Mouse (Mus musculus) hindbrain, embryonic 16.5 days (tissue): ENCODE measurements at regions not wholly inside any gene's neighbourhood (a gene's known extent, or its start where the extent isn't known, plus 50 kb on each side); places are given as distances from the start of the nearest gene placed in this dataset.

Experiments
- ATAC-seq: fragments of 200-750 bp; cut with Nextera tagmentation; 2 replicates; pipeline ENCODE4 v1.8.0; 2017; ENCODE audit warnings: moderate TSS enrichment, moderate library complexity
- H3K27ac ChIP-seq: fragments of 300-500 bp; sonication (generic); 2 replicates; pipeline ENCODE4 v1.5.1; 2014; ENCODE audit warnings: low read depth, mild to moderate bottlenecking, control low read depth, low read length, moderate library complexity
- H3K27me3 ChIP-seq: fragments of 300-500 bp; sonication (generic); replicated peaks from 2 replicates; pipeline ENCODE4 v1.6.1; 2014; ENCODE audit warnings: low read length; ENCODE audit not compliant: control insufficient read depth, insufficient read depth
- H3K36me3 ChIP-seq: fragments of 300-500 bp; sonication (generic); 2 replicates; pipeline ENCODE4 v1.6.1; 2014; ENCODE audit warnings: mild to moderate bottlenecking, low read length, moderate library complexity, mixed read lengths; ENCODE audit not compliant: control insufficient read depth, insufficient read depth
- H3K4me1 ChIP-seq: fragments of 300-500 bp; sonication (generic); 2 replicates; pipeline ENCODE4 v1.6.1; 2014; ENCODE audit warnings: low read depth, low read length; ENCODE audit not compliant: control insufficient read depth, insufficient read depth
- H3K4me2 ChIP-seq: fragments of 300-500 bp; sonication (generic); 2 replicates; pipeline ENCODE4 v1.6.1; 2014; ENCODE audit warnings: mild to moderate bottlenecking, low read length, control low read depth, moderate library complexity
- H3K4me3 ChIP-seq: fragments of 300-500 bp; sonication (generic); 2 replicates; pipeline ENCODE4 v1.5.1; 2014; ENCODE audit warnings: mild to moderate bottlenecking, low read length, control low read depth, moderate library complexity
- H3K9ac ChIP-seq: fragments of 300-500 bp; sonication (generic); 2 replicates; pipeline ENCODE4 v1.6.1; 2014; ENCODE audit warnings: low read depth, mild to moderate bottlenecking, control low read depth, low read length, moderate library complexity
- H3K9me3 ChIP-seq: fragments of 300-500 bp; sonication (generic); 2 replicates; pipeline ENCODE4 v1.6.1; 2014; ENCODE audit warnings: mild to moderate bottlenecking, low read length, moderate library complexity; ENCODE audit not compliant: control insufficient read depth
- WGBS: fragments of 180-500 bp; shearing (Covaris S2); extraction: QIAGEN DNeasy Blood & Tissue Kit; methylation state at CpG from one replicate; pipeline ENCODE4 v1.1.7; 2014; 5-methylcytosine and 5-hydroxymethylcytosine counted together

- Histone ChIP-seq H3K9me3 (no peaks in the 10 kb centered on the region), H3K9ac (no peak overlapping the region), H3K4me1 (peaks cover 3% of the 10 kb centered on the region), H3K4me2 (no peak overlapping the region), H3K27me3 (no peaks in the 10 kb centered on the region), H3K4me3 (no peak overlapping the region), H3K27ac (no peak overlapping the region), H3K36me3 (no peaks in the 10 kb centered on the region)
- peak; percentile 88 for ATAC-seq
- 39% methylated on average over 5 of the region's 5 CpGs for WGBS
Measured at GRCm38 (mm10) chr5:54411275-54411904, 413.1 kb downstream of the Stim2 start.

DNA sequence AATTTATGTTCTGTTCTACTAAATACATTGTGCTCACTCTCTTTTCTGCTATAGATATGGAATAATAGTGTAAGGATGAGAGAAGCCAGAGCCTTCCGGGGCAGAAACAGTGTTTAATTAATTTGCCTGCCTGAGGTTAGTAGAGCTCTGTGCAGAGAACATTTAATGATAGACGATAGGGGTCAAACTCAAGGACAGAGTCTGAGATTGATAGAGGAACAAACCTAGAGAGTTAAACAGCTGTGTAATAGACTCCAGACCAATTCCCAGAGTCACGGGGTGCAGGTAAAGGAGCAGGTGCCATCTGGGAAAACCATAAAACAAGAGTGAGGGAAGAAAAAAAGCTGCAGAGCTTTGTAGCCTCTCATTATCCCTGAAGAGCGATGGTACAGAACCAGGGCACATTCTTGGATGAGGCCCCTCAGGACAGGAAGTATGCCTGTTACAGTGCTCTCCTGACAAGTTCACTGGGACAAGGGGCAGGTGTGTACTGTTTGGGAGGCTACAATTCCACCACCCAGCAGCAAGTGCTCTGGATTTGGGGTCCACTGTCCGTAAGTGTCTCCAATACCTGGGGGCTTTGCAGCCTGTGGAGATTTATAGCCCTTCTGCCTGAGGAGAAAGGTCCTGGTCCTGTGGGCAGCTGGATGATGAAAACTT lies 421.6 kb downstream of the Stim2 start:
- no peaks in the 10 kb centered on the region for H3K4me1 ChIP-seq
- H3K4me3 ChIP-seq, result no peak overlapping the region
- H3K27ac ChIP-seq, result no peak overlapping the region
- ATAC-seq, result peak; percentile 75
- WGBS, result 64% methylated on average over 5 of the region's 5 CpGs
- H3K4me2 ChIP-seq, result no peak overlapping the region
- no peaks in the 10 kb centered on the region for H3K9me3 ChIP-seq
- H3K9ac ChIP-seq, result no peak overlapping the region
- H3K36me3 ChIP-seq, result no peaks in the 10 kb centered on the region
- no peaks in the 10 kb centered on the region for H3K27me3 ChIP-seq

- Histone ChIP-seq H3K4me1 (no peaks in the 10 kb centered on the region), H3K4me2 (no peak overlapping the region), H3K4me3 (no peak overlapping the region), H3K27ac (no peak overlapping the region), H3K36me3 (no peaks in the 10 kb centered on the region), H3K9me3 (no peaks in the 10 kb centered on the region), H3K9ac (no peak overlapping the region), H3K27me3 (no peaks in the 10 kb centered on the region)
- no peak for ATAC-seq
- 77% methylated on average over 1 of the region's 1 CpGs for WGBS
Measured at GRCm38 (mm10) chr5:54439286-54439685, 441.0 kb downstream of the Stim2 start.

DNA sequence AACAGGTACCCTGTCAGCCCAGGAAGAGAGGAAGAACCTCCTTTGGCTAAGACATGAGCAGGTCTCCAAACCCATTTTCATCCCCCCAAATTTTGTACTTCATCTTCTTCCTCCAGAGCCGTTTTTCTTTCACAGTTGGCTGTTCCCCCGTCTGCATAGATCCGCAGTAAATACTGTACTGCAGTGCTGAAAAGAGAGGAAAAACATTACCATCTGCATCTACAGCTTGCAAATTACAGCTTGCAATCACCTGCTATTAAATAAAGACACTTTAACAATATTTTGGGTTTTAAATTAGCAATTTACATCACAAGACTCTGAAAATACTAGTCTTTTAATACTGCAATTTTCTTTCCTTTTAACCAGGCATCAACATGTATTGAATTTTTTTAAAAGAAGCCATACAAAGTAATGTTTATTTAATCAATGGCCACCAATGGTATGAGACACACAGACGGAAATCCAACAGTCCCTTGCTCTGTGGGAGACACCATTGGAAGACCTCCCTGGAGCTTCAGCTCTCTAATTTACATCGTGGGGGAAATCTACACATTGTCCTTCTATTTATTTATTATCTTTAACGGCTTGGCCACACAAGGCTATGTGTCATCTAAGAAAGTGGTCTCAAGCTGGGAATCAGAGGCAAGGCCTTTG lies 442.6 kb downstream of the Stim2 start:
- Histone ChIP-seq H3K36me3 (no peaks in the 10 kb centered on the region), H3K4me1 (no peaks in the 10 kb centered on the region), H3K4me3 (no peak overlapping the region), H3K4me2 (no peak overlapping the region), H3K9me3 (no peaks in the 10 kb centered on the region), H3K27me3 (no peaks in the 10 kb centered on the region), H3K9ac (no peak overlapping the region), H3K27ac (no peak overlapping the region)
- 43% methylated on average over 6 of the region's 6 CpGs for WGBS
- ATAC-seq, result peak; percentile 34; the same call in 1 of the 2 replicates

DNA sequence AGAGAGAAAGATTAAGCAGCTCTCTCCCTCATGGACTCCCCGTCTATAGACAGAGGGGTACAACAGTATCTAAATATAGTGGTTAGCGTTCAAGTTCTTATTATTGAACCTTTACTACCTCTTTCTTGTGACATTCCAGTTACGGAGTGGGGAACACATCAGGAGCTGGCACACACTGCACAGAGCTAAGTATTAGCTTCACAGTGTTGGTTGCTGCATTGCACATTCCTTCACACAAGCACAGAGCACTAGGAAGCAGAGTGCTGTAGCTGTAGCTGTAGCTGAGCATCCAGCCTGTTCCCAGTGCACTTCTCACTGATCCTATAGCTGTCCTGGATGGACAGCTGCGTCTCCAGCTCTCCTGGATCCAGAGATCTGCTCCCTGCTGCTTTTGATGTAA lies 443.3 kb downstream of the Stim2 start:
- no peaks in the 10 kb centered on the region for H3K27me3 ChIP-seq
- no peaks in the 10 kb centered on the region for H3K4me1 ChIP-seq
- H3K4me3 ChIP-seq, result no peak overlapping the region
- no peak overlapping the region for H3K9ac ChIP-seq
- peak; percentile 72 for ATAC-seq
- no peaks in the 10 kb centered on the region for H3K36me3 ChIP-seq
- H3K27ac ChIP-seq, result no peak overlapping the region
- H3K4me2 ChIP-seq, result no peak overlapping the region
- whole genome bisulfite sequencing, result 45% methylated on average over 4 of the region's 4 CpGs
- H3K9me3 ChIP-seq, result no peaks in the 10 kb centered on the region

DNA sequence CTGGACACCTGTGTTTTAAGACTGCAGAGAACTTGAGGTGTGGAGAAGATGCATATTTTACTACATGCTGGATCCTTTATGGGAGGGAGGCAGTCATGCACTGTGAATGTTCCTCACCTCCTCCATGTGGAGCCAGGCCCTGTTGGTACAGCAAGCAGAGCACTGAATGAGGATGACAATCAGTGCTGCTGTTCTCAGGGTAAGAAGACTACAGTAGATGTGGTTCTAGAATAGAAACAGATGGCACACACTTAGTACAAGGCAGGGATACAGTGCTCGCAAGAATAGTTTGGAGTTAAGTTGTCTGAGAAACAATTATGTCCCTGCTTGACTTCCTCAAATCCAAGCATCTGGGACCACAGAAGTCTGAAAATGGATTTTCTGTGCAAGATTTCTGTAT lies 485.6 kb downstream of the Stim2 start:
- no peak overlapping the region for H3K27ac ChIP-seq
- H3K27me3 ChIP-seq, result no peaks in the 10 kb centered on the region
- no peak overlapping the region for H3K4me2 ChIP-seq
- ATAC-seq, result no peak
- H3K9me3 ChIP-seq, result no peaks in the 10 kb centered on the region
- no peaks in the 10 kb centered on the region for H3K4me1 ChIP-seq
- H3K4me3 ChIP-seq, result no peak overlapping the region
- H3K9ac ChIP-seq, result no peak overlapping the region
- 87% methylated on average over 1 of the region's 1 CpGs for WGBS
- no peaks in the 10 kb centered on the region for H3K36me3 ChIP-seq
